Mouse (Mus musculus): ENCODE data around the gene Olfr1019. TPM values are rescaled to one million over a fixed set of nuclear protein-coding genes. Genes with fewer than 3 reads are reported as not detected.

The Olfr1019 gene
- not detected in 2 replicates for polyA plus RNA-seq (2012; ENCODE audit: insufficient read depth, insufficient read length, missing spikeins)

GRCm38 (mm10) chr2:85845383-85845782 lies at the start of gene Olfr1019:
Olfr1019 (minus strand) TSS chr2:85845483.
- H3K4me1 ChIP-seq (ENCODE audit: control insufficient read depth, insufficient read depth, insufficient read length, low read length): no peaks in the 10 kb centered on the region
- H3K27ac ChIP-seq (replicated peaks; ENCODE audit: low read depth, low read length): no peak within 1 kb of the TSS
- no peak within 1 kb of the TSS for H3K4me3 ChIP-seq (ENCODE audit: insufficient read depth, low read depth, low read length)

DNA sequence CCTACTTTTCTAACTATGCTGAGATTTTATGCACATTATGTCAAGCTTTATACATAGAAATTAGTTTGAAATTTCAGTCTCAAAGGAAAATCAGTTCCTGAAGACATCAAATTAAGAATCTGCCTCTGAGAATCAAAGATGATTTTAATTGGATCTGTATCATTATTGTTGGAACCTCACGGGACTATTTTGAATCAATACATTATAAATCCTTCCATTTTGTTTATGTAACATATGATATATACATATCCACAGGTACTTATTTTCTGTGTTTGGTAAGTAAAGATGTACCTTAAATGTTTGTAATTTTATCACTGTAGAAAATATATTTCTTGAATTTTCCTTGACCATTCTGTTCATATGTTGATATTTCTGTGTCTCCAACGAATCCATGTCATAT lies 40.1 kb upstream of the Olfr1019 start, which contains the start of gene Olfr1023:
Gene Olfr1023 (plus strand): TSS at position 301 of the 400 bp plus-strand sequence.
- no peaks in the 10 kb centered on the region for H3K4me1 ChIP-seq (ENCODE audit: control insufficient read depth, insufficient read depth, insufficient read length, low read length)
- H3K4me3 ChIP-seq (ENCODE audit: insufficient read depth, low read depth, low read length): no peak within 1 kb of the TSS
- H3K27ac ChIP-seq (replicated peaks; ENCODE audit: low read depth, low read length): no peak within 1 kb of the TSS

DNA sequence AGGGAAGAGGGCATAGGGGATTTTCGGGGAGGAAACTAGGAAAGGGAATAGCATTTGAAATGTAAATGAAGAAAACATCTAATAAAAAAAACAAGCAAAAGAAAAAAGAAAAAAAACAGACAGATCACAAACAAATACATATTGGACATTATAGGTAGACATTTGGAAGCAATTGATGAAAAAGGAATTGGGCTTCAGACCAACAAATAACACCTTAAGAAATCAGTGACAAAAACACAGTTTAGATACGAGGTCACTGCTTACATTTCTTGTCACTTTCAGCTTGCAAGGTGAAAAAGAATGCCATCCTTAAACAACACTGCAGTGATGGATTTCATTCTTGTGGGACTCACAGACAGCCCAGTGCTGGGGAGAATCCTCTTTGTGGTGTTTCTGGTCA lies 23.0 kb upstream of the Olfr1019 start, which contains the start of gene Olfr1022:
Gene Olfr1022 (plus strand): TSS at position 301 of the 400 bp plus-strand sequence.
- H3K4me1 ChIP-seq (ENCODE audit: control insufficient read depth, insufficient read depth, insufficient read length, low read length): no peaks in the 10 kb centered on the region
- H3K27ac ChIP-seq (replicated peaks; ENCODE audit: low read depth, low read length): no peak within 1 kb of the TSS
- no peak within 1 kb of the TSS for H3K4me3 ChIP-seq (ENCODE audit: insufficient read depth, low read depth, low read length)

GRCm38 (mm10) chr2:85846730-85847129 lies 1.4 kb upstream of the Olfr1019 start, which contains the start of gene Olfr1020:
Olfr1020 (plus strand) TSS chr2:85847030.
- Histone ChIP-seq H3K27ac (replicated peaks; ENCODE audit: low read depth, low read length) (no peak within 1 kb of the TSS), H3K4me1 (ENCODE audit: control insufficient read depth, insufficient read depth, insufficient read length, low read length) (no peaks in the 10 kb centered on the region), H3K4me3 (ENCODE audit: insufficient read depth, low read depth, low read length) (no peak within 1 kb of the TSS)

- Histone ChIP-seq H3K4me3 (ENCODE audit: insufficient read depth, low read depth, low read length) (no peak within 1 kb of the TSS), H3K4me1 (ENCODE audit: control insufficient read depth, insufficient read depth, insufficient read length, low read length) (no peaks in the 10 kb centered on the region), H3K27ac (replicated peaks; ENCODE audit: low read depth, low read length) (no peak within 1 kb of the TSS)
Measured at GRCm38 (mm10) chr2:85818179-85818578, 27.1 kb downstream of the Olfr1019 start, which contains the start of gene Olfr1018. Olfr1018 (plus strand) TSS chr2:85818479.

DNA sequence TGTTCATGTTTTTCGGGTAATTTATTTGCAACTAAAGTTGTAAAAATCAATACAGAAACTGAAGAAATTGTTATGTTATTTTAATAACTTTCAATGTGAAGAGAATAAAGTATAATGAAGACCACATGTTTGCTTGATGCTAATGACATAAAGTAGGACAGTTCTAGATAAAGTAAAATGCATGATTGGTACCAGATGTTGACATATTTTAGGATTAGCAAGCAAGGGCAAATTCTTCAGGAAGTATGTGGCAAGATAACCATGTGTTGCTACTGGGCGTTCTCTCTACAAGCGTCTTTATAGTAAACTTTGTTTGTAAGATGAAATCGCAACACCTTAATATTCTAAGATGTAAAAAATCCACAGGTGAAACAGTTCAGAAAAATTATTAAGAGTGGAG lies 40.8 kb downstream of the Olfr1019 start:
- Histone ChIP-seq H3K27ac (replicated peaks; ENCODE audit: low read depth, low read length) (no peak overlapping the region), H3K4me1 (ENCODE audit: control insufficient read depth, insufficient read depth, insufficient read length, low read length) (no peaks in the 10 kb centered on the region), H3K4me3 (ENCODE audit: insufficient read depth, low read depth, low read length) (no peak overlapping the region)

DNA sequence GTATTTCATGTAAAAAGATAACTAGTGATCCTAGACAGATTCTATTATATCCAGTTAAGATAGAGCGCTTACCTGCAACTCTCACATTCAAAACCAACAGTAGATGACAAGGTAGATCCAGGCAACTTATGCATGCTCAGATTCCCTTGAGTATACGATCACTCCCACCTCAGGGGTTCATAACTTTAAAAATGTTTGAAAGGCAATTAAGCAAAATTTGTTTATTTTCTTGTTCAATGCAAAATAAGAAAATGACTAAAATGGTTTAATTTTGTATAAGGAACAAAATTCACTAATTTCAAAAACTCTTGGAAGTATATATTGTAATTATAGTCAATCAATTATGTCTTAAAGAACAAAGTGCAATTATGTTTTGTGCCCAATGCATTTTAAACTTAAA lies 42.8 kb downstream of the Olfr1019 start, which contains the start of gene Olfr1016:
Gene Olfr1016 (minus strand): TSS at position 101 of the 400 bp plus-strand sequence.
- H3K4me3 ChIP-seq (ENCODE audit: insufficient read depth, low read depth, low read length): no peak within 1 kb of the TSS

GRCm38 (mm10) chr2:85792331-85792730 lies 53.0 kb downstream of the Olfr1019 start:
- Histone ChIP-seq H3K27ac (replicated peaks; ENCODE audit: low read depth, low read length) (no peak overlapping the region), H3K4me3 (ENCODE audit: insufficient read depth, low read depth, low read length) (no peak overlapping the region), H3K4me1 (ENCODE audit: control insufficient read depth, insufficient read depth, insufficient read length, low read length) (no peaks in the 10 kb centered on the region)

More for the DNA sequence above, 42.8 kb downstream of the Olfr1019 start, which contains the start of gene Olfr1016:
- Histone ChIP-seq H3K27ac (replicated peaks; ENCODE audit: low read depth, low read length) (no peak within 1 kb of the TSS), H3K4me1 (ENCODE audit: control insufficient read depth, insufficient read depth, insufficient read length, low read length) (no peaks in the 10 kb centered on the region)

Other genes with a start within 250 kb of the Olfr1019 start
- gene Olfr1000, start 233.6 kb downstream of the Olfr1019 start, polyA plus RNA-seq (2012; ENCODE audit: insufficient read depth, insufficient read length, missing spikeins): not detected in 2 replicates
- gene Olfr1002, start 194.8 kb downstream of the Olfr1019 start, polyA plus RNA-seq (2012; ENCODE audit: insufficient read depth, insufficient read length, missing spikeins): not detected in 2 replicates
- gene Olfr154, start 181.0 kb downstream of the Olfr1019 start, polyA plus RNA-seq (2012; ENCODE audit: insufficient read depth, insufficient read length, missing spikeins): not detected in 2 replicates
- not detected in 2 replicates for gene Olfr1006, start 166.7 kb downstream of the Olfr1019 start, polyA plus RNA-seq (2012; ENCODE audit: insufficient read depth, insufficient read length, missing spikeins)
- gene Olfr1008, start 156.1 kb downstream of the Olfr1019 start, polyA plus RNA-seq (2012; ENCODE audit: insufficient read depth, insufficient read length, missing spikeins): not detected in 2 replicates
- not detected in 2 replicates for gene Olfr1009, start 130.1 kb downstream of the Olfr1019 start, polyA plus RNA-seq (2012; ENCODE audit: insufficient read depth, insufficient read length, missing spikeins)
- gene Olfr1012, start 82.7 kb downstream of the Olfr1019 start, polyA plus RNA-seq (2012; ENCODE audit: insufficient read depth, insufficient read length, missing spikeins): not detected in 2 replicates
- not detected in 2 replicates for gene Olfr1013, start 78.4 kb downstream of the Olfr1019 start, polyA plus RNA-seq (2012; ENCODE audit: insufficient read depth, insufficient read length, missing spikeins)
- gene Olfr1014, start 72.8 kb downstream of the Olfr1019 start, polyA plus RNA-seq (2012; ENCODE audit: insufficient read depth, insufficient read length, missing spikeins): not detected in 2 replicates
- gene Olfr1015, start 63.5 kb downstream of the Olfr1019 start, polyA plus RNA-seq (2012; ENCODE audit: insufficient read depth, insufficient read length, missing spikeins): not detected in 2 replicates
- gene Olfr1016, start 42.9 kb downstream of the Olfr1019 start, polyA plus RNA-seq (2012; ENCODE audit: insufficient read depth, insufficient read length, missing spikeins): not detected in 2 replicates
- gene Olfr1018, start 27.0 kb downstream of the Olfr1019 start, polyA plus RNA-seq (2012; ENCODE audit: insufficient read depth, insufficient read length, missing spikeins): not detected in 2 replicates
- not detected in 2 replicates for gene Olfr1020, start 1.5 kb upstream of the Olfr1019 start, polyA plus RNA-seq (2012; ENCODE audit: insufficient read depth, insufficient read length, missing spikeins)
- not detected in 2 replicates for gene Olfr1022, start 23.1 kb upstream of the Olfr1019 start, polyA plus RNA-seq (2012; ENCODE audit: insufficient read depth, insufficient read length, missing spikeins)
- not detected in 2 replicates for gene Olfr1023, start 40.2 kb upstream of the Olfr1019 start, polyA plus RNA-seq (2012; ENCODE audit: insufficient read depth, insufficient read length, missing spikeins)
- not detected in 2 replicates for gene Olfr1024, start 59.6 kb upstream of the Olfr1019 start, polyA plus RNA-seq (2012; ENCODE audit: insufficient read depth, insufficient read length, missing spikeins)
- not detected in 2 replicates for gene Olfr1025-ps1, start 69.7 kb upstream of the Olfr1019 start, polyA plus RNA-seq (2012; ENCODE audit: insufficient read depth, insufficient read length, missing spikeins)
- not detected in 2 replicates for gene Olfr1026, start 76.1 kb upstream of the Olfr1019 start, polyA plus RNA-seq (2012; ENCODE audit: insufficient read depth, insufficient read length, missing spikeins)
- gene Olfr1028, start 105.0 kb upstream of the Olfr1019 start, polyA plus RNA-seq (2012; ENCODE audit: insufficient read depth, insufficient read length, missing spikeins): not detected in 2 replicates
- not detected in 2 replicates for gene Olfr1029, start 128.4 kb upstream of the Olfr1019 start, polyA plus RNA-seq (2012; ENCODE audit: insufficient read depth, insufficient read length, missing spikeins)
- gene Olfr1030, start 133.8 kb upstream of the Olfr1019 start, polyA plus RNA-seq (2012; ENCODE audit: insufficient read depth, insufficient read length, missing spikeins): not detected in 2 replicates
- not detected in 2 replicates for gene Olfr1031, start 144.8 kb upstream of the Olfr1019 start, polyA plus RNA-seq (2012; ENCODE audit: insufficient read depth, insufficient read length, missing spikeins)
- not detected in 2 replicates for gene Olfr1032, start 160.1 kb upstream of the Olfr1019 start, polyA plus RNA-seq (2012; ENCODE audit: insufficient read depth, insufficient read length, missing spikeins)
- 2.5 TPM in 1 of 2 replicates, not detected in the other for gene Olfr1033, start 175.2 kb upstream of the Olfr1019 start, polyA plus RNA-seq (2012; ENCODE audit: insufficient read depth, insufficient read length, missing spikeins)
- gene Olfr1034, start 200.4 kb upstream of the Olfr1019 start, polyA plus RNA-seq (2012; ENCODE audit: insufficient read depth, insufficient read length, missing spikeins): not detected in 2 replicates
- gene Olfr1036, start 228.5 kb upstream of the Olfr1019 start, polyA plus RNA-seq (2012; ENCODE audit: insufficient read depth, insufficient read length, missing spikeins): not detected in 2 replicates
- not detected in 2 replicates for gene Olfr1037, start 241.9 kb upstream of the Olfr1019 start, polyA plus RNA-seq (2012; ENCODE audit: insufficient read depth, insufficient read length, missing spikeins)